Mouse (Mus musculus) ES-E14 (cell line): Measurements from ENCODE around the gene Slc4a3. TPM values are rescaled to one million over a fixed set of nuclear protein-coding genes. Genes with fewer than 3 reads are reported as not detected.

Experiments used
- DNase-seq: peaks from one replicate; pipeline ENCODE4 v3.0.0-alpha.2; 2013; ENCODE audit warnings: low read depth, low spot score
- H3K27ac ChIP-seq: 2 replicates; pipeline ENCODE4 v1.5.1; 2012; ENCODE audit warnings: low read depth, mild to moderate bottlenecking, low read length, moderate library complexity, mixed read lengths; ENCODE audit not compliant: poor library complexity, insufficient read depth, severe bottlenecking
- H3K36me3 ChIP-seq: 2 replicates; pipeline ENCODE4 v1.6.1; 2012; ENCODE audit warnings: mild to moderate bottlenecking, low read length, moderate library complexity, mixed read lengths; ENCODE audit not compliant: control insufficient read depth, poor library complexity, insufficient read depth, severe bottlenecking
- H3K4me1 ChIP-seq, 2 experiments: fragments of 150-350 bp in 1 of 2; sonication (generic) in 1 of 2; 2 replicates each; pipeline ENCODE4 v1.6.1; 2012; ENCODE audit warnings: low read length in 2 of 2, mild to moderate bottlenecking in 1 of 2, mixed read lengths in 1 of 2; ENCODE audit not compliant: control insufficient read depth in 2 of 2, insufficient read depth in 2 of 2, poor library complexity in 1 of 2
- H3K4me3 ChIP-seq, 2 experiments: fragments of 150-350 bp in 1 of 2; sonication (generic) in 1 of 2; 2 replicates each; pipeline ENCODE4 v1.5.1; 2012; ENCODE audit warnings: low read length in 2 of 2, low read depth in 1 of 2, mild to moderate bottlenecking in 1 of 2, mixed read lengths in 1 of 2; ENCODE audit not compliant: insufficient read depth in 1 of 2, poor library complexity in 1 of 2, severe bottlenecking in 1 of 2
- H3K9ac ChIP-seq: 2 replicates; pipeline ENCODE4 v1.6.1; 2012; ENCODE audit warnings: low read depth, mild to moderate bottlenecking, low read length, mixed read lengths; ENCODE audit not compliant: poor library complexity, insufficient read depth, severe bottlenecking
- H3K9me3 ChIP-seq: fragments of 150-350 bp; sonication (generic); 2 replicates; pipeline ENCODE4 v1.6.1; 2012; ENCODE audit warnings: low read depth, mild to moderate bottlenecking, low read length; ENCODE audit not compliant: control insufficient read depth, insufficient read depth
- CHD2 ChIP-seq: IDR thresholded peaks from 2 replicates; pipeline ENCODE4 v1.6.1; 2014; ENCODE audit warnings: mild to moderate bottlenecking, low read depth, low read length, inconsistent platforms
- HCFC1 ChIP-seq: IDR thresholded peaks from 2 replicates; pipeline ENCODE4 v1.6.1; 2012; ENCODE audit warnings: low read length, inconsistent platforms, borderline replicate concordance; ENCODE audit not compliant: insufficient read depth
- MAFK ChIP-seq: IDR thresholded peaks from 2 replicates; pipeline ENCODE4 v1.6.1; 2014; ENCODE audit warnings: mild to moderate bottlenecking, low read depth, low read length, inconsistent platforms; ENCODE audit not compliant: insufficient read depth
- ZC3H11A ChIP-seq: IDR thresholded peaks from 2 replicates; pipeline ENCODE4 v1.6.1; 2012; ENCODE audit warnings: low read depth, mild to moderate bottlenecking, inconsistent platforms, low read length, borderline replicate concordance
- ZNF384 ChIP-seq: IDR thresholded peaks from 2 replicates; pipeline ENCODE4 v1.6.1; 2012; ENCODE audit warnings: low read depth, low read length, inconsistent platforms
- in situ Hi-C, 2 experiments: fragments of 600-800 bp; cut with MboI; formaldehyde crosslinking; loops; one replicate each; pipeline ENCODE4 v1.15.1; 2025; ENCODE audit warnings: low sequenced_read_pairs in 2 of 2, inconsistent platforms in 1 of 2; ENCODE audit not compliant: unreplicated experiment in 2 of 2
- total RNA-seq: library from RNA; depleted of rRNA; stranded (reverse); fragments of 300-350 nt; gene quantifications from 2 replicates; pipeline ENCODE4 v1.2.3, GENCODE M21; 2012

Slc4a3 gene
- total RNA-seq, 1 experiment: 7.9 TPM

GRCm38 (mm10) chr1:75574476-75575310 lies 28.6 kb downstream of the Slc4a3 start:
- no peaks in the 10 kb centered on the region for H3K36me3 ChIP-seq
- no peak for TF ChIP-seq CHD2
- no peak for TF ChIP-seq MAFK
- TF ChIP-seq HCFC1: no peak
- no peak for TF ChIP-seq ZC3H11A
- no peak for TF ChIP-seq ZNF384
- no peak overlapping the region for H3K9ac ChIP-seq
- in situ Hi-C loops: no loop called here
- DNase-seq: no peak
- no peak overlapping the region for H3K27ac ChIP-seq
- H3K4me1 ChIP-seq: 0 out of 4 replicates have a peak, but pooled peaks cover 0 to 3% of the 10 kb centered on the region in 2 experiments
- no peaks in the 10 kb centered on the region for H3K9me3 ChIP-seq
- no peak overlapping the region for H3K4me3 ChIP-seq

- in situ Hi-C loops: no loop called here
- Histone ChIP-seq H3K36me3 (no peaks in the 10 kb centered on the region), H3K27ac (no peak overlapping the region), H3K4me3 (no peak overlapping the region), H3K4me1 (no peaks in the 10 kb centered on the region), H3K9me3 (no peaks in the 10 kb centered on the region), H3K9ac (no peak overlapping the region)
- no peak for DNase-seq
- TF ChIP-seq ZNF384 (no peak), MAFK (no peak), CHD2 (no peak)
Measured at GRCm38 (mm10) chr1:75581936-75582624, 36.0 kb downstream of the Slc4a3 start.

- no peak overlapping the region for H3K27ac ChIP-seq
- in situ Hi-C loops: no loop called here
Measured at GRCm38 (mm10) chr1:75582625-75582956, 36.5 kb downstream of the Slc4a3 start.

DNA sequence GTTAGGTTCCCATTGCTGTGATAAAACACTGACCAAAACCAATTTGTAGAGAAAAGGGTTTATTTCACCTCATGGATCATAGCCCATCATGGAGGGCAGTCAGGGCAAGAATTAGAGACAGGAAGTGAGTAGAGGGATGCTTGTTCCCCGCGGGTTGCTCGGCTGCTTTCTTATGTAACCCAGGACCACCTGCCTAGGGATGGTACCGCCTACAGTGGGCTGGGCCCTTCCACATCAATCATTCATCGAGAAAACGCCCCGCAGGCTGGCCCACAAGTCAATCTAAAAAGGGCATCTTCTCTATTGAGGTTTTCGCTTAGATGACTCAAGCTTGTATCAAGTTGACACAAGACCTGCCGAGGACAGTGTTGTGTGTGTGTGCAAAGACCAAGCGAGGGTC lies 37.0 kb downstream of the Slc4a3 start:
- no peak for DNase-seq
- TF ChIP-seq HCFC1 (no peak), ZNF384 (no peak), CHD2 (no peak), ZC3H11A (no peak), MAFK (no peak)
- in situ Hi-C loops: no loop called here
- no peak overlapping the region for H3K9ac ChIP-seq
- no peaks in the 10 kb centered on the region for H3K9me3 ChIP-seq
- no peak overlapping the region for H3K27ac ChIP-seq
- H3K36me3 ChIP-seq: no peaks in the 10 kb centered on the region
- peaks cover 2 to 5% of the 10 kb centered on the region in 2 experiments; a peak in 1 of 4 replicates for H3K4me1 ChIP-seq
- no peak overlapping the region for H3K4me3 ChIP-seq

More at GRCm38 (mm10) chr1:75582625-75582956, 36.5 kb downstream of the Slc4a3 start:
- Histone ChIP-seq H3K36me3 (no peaks in the 10 kb centered on the region), H3K9me3 (no peaks in the 10 kb centered on the region), H3K4me1 (0 out of 4 replicates have a peak, but pooled peaks cover 0 to 2% of the 10 kb centered on the region in 2 experiments), H3K9ac (no peak overlapping the region), H3K4me3 (no peak overlapping the region)
- TF ChIP-seq ZC3H11A (no peak), MAFK (no peak), ZNF384 (no peak), CHD2 (no peak), HCFC1 (no peak)
- no peak for DNase-seq
